Mouse (Mus musculus) heart, embryonic 14.5 days (tissue): Measurements from ENCODE around the gene Tubb2a. TPM values are rescaled to one million over a fixed set of nuclear protein-coding genes. Genes with fewer than 3 reads are reported as not detected.

ENCODE experiments used
- ATAC-seq: fragments of 200-750 bp; cut with Nextera tagmentation; 2 replicates; pipeline ENCODE4 v1.8.0; 2017; ENCODE audit warnings: low read depth, moderate TSS enrichment; ENCODE audit not compliant: insufficient number of reproducible peaks, insufficient read depth, low FRiP score
- H3K27ac ChIP-seq, 2 experiments: fragments of 200-500 bp in 1 of 2; fragments of 300-500 bp in 1 of 2; sonication (generic) in 1 of 2; replicated peaks in 1 of 2; 2 replicates each; pipeline ENCODE4 v1.5.1; 2012 to 2014; ENCODE audit warnings: low read depth in 2 of 2, low read length in 2 of 2, control low read depth in 1 of 2, mild to moderate bottlenecking in 1 of 2, mixed read lengths in 1 of 2; ENCODE audit not compliant: control insufficient read depth in 1 of 2, insufficient read depth in 1 of 2
- H3K27me3 ChIP-seq: fragments of 300-500 bp; sonication (generic); 2 replicates; pipeline ENCODE4 v1.6.1; 2014; ENCODE audit warnings: mild to moderate bottlenecking, low read length, control low read depth; ENCODE audit not compliant: control insufficient read depth, insufficient read depth
- H3K36me3 ChIP-seq: fragments of 300-500 bp; sonication (generic); 2 replicates; pipeline ENCODE4 v1.6.1; 2014; ENCODE audit warnings: mild to moderate bottlenecking, control low read depth, low read length, mixed read lengths; ENCODE audit not compliant: control insufficient read depth, insufficient read depth
- H3K4me1 ChIP-seq, 2 experiments: fragments of 200-500 bp in 1 of 2; fragments of 300-500 bp in 1 of 2; sonication (generic) in 1 of 2; 2 replicates each; pipeline ENCODE4 v1.6.1; 2012 to 2014; ENCODE audit warnings: low read length in 2 of 2, control low read depth in 1 of 2, mixed read lengths in 1 of 2; ENCODE audit not compliant: control insufficient read depth in 2 of 2, insufficient read depth in 2 of 2
- H3K4me2 ChIP-seq: fragments of 300-500 bp; sonication (generic); 2 replicates; pipeline ENCODE4 v1.6.1; 2014; ENCODE audit warnings: mild to moderate bottlenecking, low read length
- H3K4me3 ChIP-seq, 2 experiments: fragments of 200-500 bp in 1 of 2; fragments of 300-500 bp in 1 of 2; sonication (generic) in 1 of 2; 2 replicates each; pipeline ENCODE4 v1.5.1; 2012 to 2014; ENCODE audit warnings: low read length in 2 of 2, mild to moderate bottlenecking in 2 of 2, control low read depth in 1 of 2, low read depth in 1 of 2, moderate library complexity in 1 of 2; ENCODE audit not compliant: control insufficient read depth in 1 of 2, insufficient read depth in 1 of 2
- H3K9ac ChIP-seq: fragments of 300-500 bp; sonication (generic); 2 replicates; pipeline ENCODE4 v1.6.1; 2014; ENCODE audit warnings: mild to moderate bottlenecking, low read length
- H3K9me3 ChIP-seq: fragments of 300-500 bp; sonication (generic); 2 replicates; pipeline ENCODE4 v1.6.1; 2016; ENCODE audit warnings: low read length, control low read depth; ENCODE audit not compliant: control insufficient read depth
- WGBS: fragments of 180-500 bp; shearing (Covaris S2); extraction: QIAGEN DNeasy Blood & Tissue Kit; methylation state at CpG from one replicate; pipeline ENCODE4 v1.1.7; 2014; 5-methylcytosine and 5-hydroxymethylcytosine counted together
- polyA plus RNA-seq: library from polyadenylated mRNA; unstranded; fragments of >200 nt; fragmentation: Nextera tagmentation; extraction: Ambion mirVana; gene quantifications from 2 replicates; pipeline ENCODE4 v1.2.1, GENCODE M21; 2014

The Tubb2a gene
- polyA plus RNA-seq, 1 experiment from 2014 or later, result 131 TPM

DNA sequence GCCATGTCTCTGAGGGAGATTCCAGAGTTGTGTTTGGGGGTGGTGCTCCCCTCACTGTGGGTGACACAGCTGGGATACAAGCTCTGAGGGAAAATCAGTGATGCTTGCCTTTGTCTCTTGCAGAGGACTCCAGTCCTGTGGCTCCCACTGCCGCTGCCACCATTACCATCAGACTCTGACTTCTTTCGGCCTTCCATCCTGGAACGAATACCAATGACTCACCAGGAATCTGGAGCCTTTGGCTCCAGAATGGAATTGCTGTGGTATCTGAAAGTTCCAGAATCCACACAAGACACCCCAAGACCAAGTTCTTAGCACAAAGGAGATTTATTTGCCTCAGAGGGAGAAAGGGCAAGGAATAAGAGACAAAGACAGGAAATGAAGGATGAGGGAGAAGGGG lies 35.3 kb upstream of the Tubb2a start:
- WGBS, result 69% methylated on average over 3 of the region's 3 CpGs
- no peak overlapping the region for H3K4me3 ChIP-seq

DNA sequence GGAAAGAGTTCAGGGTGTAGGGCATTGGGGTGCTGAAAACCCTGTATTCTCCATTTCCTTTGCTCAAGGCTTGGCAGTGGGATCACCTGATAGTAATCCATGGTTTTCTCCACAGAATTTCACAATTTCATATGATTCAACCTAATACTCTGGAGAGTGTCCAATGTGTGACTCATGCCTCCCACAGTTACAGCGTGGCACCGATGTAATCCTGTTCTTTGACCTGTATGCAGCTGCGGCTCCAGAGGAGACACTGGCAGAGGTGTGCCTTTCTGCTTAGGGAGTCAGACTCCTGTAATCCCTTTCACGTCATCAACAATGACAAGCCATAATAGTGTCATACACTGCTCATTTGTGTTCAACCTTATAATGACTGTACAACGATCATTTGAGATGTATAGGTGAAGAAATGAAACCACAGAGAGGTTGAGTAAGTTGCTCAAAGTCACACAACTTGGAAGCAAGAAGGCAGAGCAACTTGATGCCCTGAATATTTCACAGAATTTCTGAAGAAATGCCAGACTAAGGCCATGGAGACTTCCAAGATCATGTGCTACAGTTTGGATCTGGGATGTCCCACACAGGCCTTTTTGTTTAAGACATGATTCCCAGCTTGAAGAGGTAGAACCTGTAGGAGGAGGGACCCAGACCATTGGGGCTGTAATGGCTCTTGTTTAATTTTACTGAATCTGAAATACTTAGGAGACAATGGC lies 34.7 kb upstream of the Tubb2a start:
- Histone ChIP-seq H3K4me2 (no peak overlapping the region), H3K9me3 (no peaks in the 10 kb centered on the region), H3K27ac (no peak overlapping the region), H3K27me3 (no peaks in the 10 kb centered on the region), H3K36me3 (no peaks in the 10 kb centered on the region), H3K4me1 (no peaks in the 10 kb centered on the region), H3K9ac (no peak overlapping the region), H3K4me3 (no peak overlapping the region)
- no peak for ATAC-seq
- WGBS, result 61% methylated on average over 5 of the region's 5 CpGs

More for the DNA sequence above, 35.3 kb upstream of the Tubb2a start:
- H3K27ac ChIP-seq, result no peak overlapping the region
- H3K36me3 ChIP-seq, result no peaks in the 10 kb centered on the region
- H3K9me3 ChIP-seq, result no peaks in the 10 kb centered on the region
- H3K4me2 ChIP-seq, result no peak overlapping the region
- H3K27me3 ChIP-seq, result no peaks in the 10 kb centered on the region
- H3K4me1 ChIP-seq, result no peaks in the 10 kb centered on the region
- no peak overlapping the region for H3K9ac ChIP-seq
- ATAC-seq, result no peak

DNA sequence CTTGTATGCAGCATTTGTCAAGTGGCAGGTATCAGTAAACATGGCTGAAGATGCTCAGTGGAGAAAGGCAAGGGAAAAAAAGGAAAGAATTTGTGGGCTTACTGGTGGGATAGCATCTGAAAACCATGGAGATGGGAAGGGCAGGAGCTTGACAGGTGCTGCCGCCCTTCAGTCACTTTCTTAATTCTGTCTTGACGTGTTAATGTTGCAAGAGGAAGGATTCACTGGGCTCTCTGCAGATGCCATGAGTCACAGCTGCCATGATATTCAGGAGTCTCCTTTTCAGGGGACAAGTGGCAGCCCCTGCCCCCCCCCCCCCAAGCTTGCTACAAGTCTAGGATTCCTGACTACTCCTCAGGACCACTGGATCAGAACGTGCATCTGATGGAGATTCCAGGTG lies 34.1 kb upstream of the Tubb2a start:
- Histone ChIP-seq H3K4me1 (peaks cover 0 to 2% of the 10 kb centered on the region in 2 experiments; a peak in 2 of 4 replicates), H3K9ac (no peak overlapping the region), H3K36me3 (no peaks in the 10 kb centered on the region), H3K9me3 (no peaks in the 10 kb centered on the region), H3K4me2 (no peak overlapping the region), H3K27ac (no peak overlapping the region), H3K27me3 (no peaks in the 10 kb centered on the region), H3K4me3 (no peak overlapping the region)
- no peak for ATAC-seq
- WGBS, result 82% methylated on average over 3 of the region's 3 CpGs

DNA sequence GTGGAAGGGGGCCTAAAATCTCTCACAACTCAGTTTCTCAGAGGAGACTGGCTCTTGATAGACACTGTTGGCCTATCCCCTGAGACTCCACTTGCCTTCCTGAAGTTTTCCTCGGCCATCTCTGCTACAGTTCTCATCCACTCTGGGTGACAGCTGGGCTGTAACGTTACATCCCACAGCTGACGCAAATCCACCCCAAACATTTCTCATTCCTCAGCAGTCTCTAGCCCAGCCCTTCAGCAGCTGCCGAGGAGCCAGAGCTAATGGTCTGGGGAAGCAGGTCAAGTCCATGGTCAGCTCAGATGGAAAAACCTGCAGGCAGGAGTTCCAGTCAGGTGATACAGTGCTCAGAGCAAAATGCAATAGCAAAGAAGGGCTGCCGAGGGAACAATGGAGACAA lies 33.2 kb upstream of the Tubb2a start:
- no peak overlapping the region for H3K27ac ChIP-seq
- H3K36me3 ChIP-seq, result no peaks in the 10 kb centered on the region
- no peak overlapping the region for H3K4me3 ChIP-seq
- ATAC-seq, result no peak
- WGBS, result 61% methylated on average over 5 of the region's 5 CpGs
- no peaks in the 10 kb centered on the region for H3K27me3 ChIP-seq
- no peak overlapping the region for H3K4me2 ChIP-seq
- H3K9ac ChIP-seq, result no peak overlapping the region
- H3K4me1 ChIP-seq, result peaks cover 0 to 11% of the 10 kb centered on the region in 2 experiments; a peak in 3 of 4 replicates
- H3K9me3 ChIP-seq, result no peaks in the 10 kb centered on the region

DNA sequence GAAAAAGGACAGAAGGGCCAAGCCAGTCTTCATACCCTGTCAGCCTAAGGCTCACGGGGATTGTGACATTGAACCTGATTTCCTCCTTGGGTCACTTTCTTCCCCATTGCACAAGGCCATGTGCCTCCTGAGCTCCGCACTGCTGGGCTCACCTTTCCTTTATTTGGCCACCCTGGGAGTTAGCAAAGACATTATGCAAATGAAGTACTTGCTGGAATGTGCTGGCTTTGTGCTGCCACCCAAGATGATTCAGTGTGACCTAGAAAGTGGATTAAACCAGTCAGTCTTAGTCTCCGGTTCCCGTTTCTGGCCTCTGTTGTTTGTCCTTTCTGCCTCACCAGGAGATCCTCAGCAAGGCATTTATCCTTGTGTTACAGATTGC lies 31.9 kb upstream of the Tubb2a start:
- peaks cover 2 to 18% of the 10 kb centered on the region in 2 experiments; a peak in 3 of 4 replicates for H3K4me1 ChIP-seq
- WGBS, result 64% methylated on average over 4 of the region's 4 CpGs
- H3K27me3 ChIP-seq, result no peaks in the 10 kb centered on the region
- no peak overlapping the region for H3K27ac ChIP-seq
- H3K36me3 ChIP-seq, result no peaks in the 10 kb centered on the region
- no peak overlapping the region for H3K4me3 ChIP-seq
- no peak for ATAC-seq
- no peak overlapping the region for H3K4me2 ChIP-seq
- no peak overlapping the region for H3K9ac ChIP-seq
- no peaks in the 10 kb centered on the region for H3K9me3 ChIP-seq

DNA sequence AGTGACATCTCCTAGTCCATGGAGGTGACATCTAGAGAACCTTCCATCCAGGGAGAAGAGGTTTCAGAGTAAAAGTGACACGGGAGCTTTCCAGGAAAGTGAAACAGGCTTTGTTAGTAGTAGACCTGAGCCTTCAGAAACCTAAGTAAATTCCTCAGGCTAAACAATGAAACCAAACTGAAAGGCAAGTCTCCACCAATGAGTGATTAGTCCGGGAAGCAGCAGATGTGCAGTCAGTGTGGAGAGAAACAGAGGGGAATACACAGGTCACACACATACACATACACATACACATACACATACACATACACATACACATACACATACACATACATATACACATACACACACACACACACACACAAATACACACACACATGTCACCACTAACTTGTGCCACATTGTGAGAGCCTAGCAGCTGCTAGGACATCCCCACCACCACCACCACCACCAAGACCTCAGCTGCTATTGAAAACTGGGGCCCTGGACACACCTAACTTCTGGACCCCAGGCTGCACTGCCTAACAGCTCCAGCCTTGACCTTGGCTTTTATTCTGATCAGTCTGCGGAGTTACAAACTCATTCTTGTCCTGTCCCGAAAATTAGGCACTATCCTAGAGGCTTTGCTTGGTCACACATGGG lies 31.3 kb upstream of the Tubb2a start:
- ATAC-seq, result no peak
- Histone ChIP-seq H3K36me3 (no peaks in the 10 kb centered on the region), H3K9me3 (no peaks in the 10 kb centered on the region), H3K4me2 (no peak overlapping the region), H3K27me3 (no peaks in the 10 kb centered on the region), H3K9ac (no peak overlapping the region), H3K4me3 (no peak overlapping the region), H3K4me1 (peaks cover 2 to 18% of the 10 kb centered on the region in 2 experiments; a peak in 3 of 4 replicates), H3K27ac (no peak overlapping the region)
- 79% methylated on average over 4 of the region's 4 CpGs for WGBS

DNA sequence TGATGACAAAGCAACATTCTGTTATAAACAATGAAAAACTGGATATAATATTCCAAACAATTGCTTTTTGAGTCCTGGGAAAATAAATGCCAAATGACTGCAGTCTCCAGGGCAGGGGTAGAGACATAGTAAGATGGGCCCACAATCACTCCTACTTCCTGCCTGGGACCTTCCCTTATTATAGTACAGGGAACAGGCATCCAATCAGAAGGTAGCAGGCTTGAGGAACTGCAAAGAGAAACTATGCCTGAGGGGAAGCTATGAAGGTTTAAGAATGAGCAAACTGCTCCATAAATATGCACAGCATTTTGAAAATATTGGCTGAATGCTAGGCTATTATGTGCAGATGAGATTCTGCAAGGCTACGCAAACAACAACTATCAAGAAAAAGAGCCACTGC lies 29.2 kb upstream of the Tubb2a start:
- Histone ChIP-seq H3K27me3 (no peaks in the 10 kb centered on the region), H3K9me3 (no peaks in the 10 kb centered on the region), H3K4me2 (no peak overlapping the region), H3K27ac (no peak overlapping the region; a peak in 1 of 4 replicates), H3K36me3 (no peaks in the 10 kb centered on the region), H3K4me3 (no peak overlapping the region), H3K4me1 (peaks cover 2 to 18% of the 10 kb centered on the region in 2 experiments; a peak in 3 of 4 replicates), H3K9ac (no peak overlapping the region)
- no peak for ATAC-seq
- WGBS, result 94% methylated on average over 1 of the region's 1 CpGs
